In the genomic region with DNA sequence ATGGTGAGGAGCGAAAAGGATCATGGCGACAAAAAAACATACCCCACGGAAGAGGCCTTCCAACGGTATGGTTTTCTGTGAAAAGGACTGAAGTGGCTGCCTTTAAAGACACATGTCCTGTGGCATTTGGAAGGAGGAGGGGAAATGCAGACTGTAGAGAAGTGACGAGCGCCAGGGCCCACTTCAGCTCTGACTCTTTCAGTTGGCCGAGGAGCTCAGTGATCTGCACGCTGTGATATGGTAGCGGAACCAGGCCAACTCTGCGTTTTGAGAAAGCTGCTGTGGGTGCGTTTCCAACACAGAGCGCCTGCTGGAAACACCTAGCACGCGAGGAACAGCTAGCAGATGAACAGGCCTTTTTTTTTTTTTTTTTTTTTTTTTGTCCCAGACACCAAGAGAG, we compare ENCODE assay signal across 1 mouse cellular context.
TF ChIP-seq lines count a peak whose summit lies in the region.

No protein-coding gene starts in this region.

TF ChIP-seq in MEL, 35 proteins besides CTCF, POLR2A, EP300 and RAD21:
- TF ChIP-seq USF1 (IDR thresholded peaks at IDR 0.05; ENCODE audit: low read depth, low read length) (no peak), TBP (IDR thresholded peaks at IDR 0.05; ENCODE audit: low read depth, low read length) (0 out of 2 replicates have a peak, but pooled peaks have one; percentile 4), HCFC1 (IDR thresholded peaks at IDR 0.05; ENCODE audit: low read depth, low read length) (peak; percentile 16; the same call in 1 of the 2 replicates), ZMIZ1 (IDR thresholded peaks at IDR 0.05; ENCODE audit: low read depth, low read length) (0 out of 2 replicates have a peak, but pooled peaks have one; percentile 36), ETS1 (IDR thresholded peaks at IDR 0.05; ENCODE audit: low read depth, low read length) (0 out of 2 replicates have a peak, but pooled peaks have one; percentile 13), TAL1 (IDR thresholded peaks at IDR 0.05; ENCODE audit: low read length) (no peak), ZNF384 (IDR thresholded peaks at IDR 0.05; ENCODE audit: low read depth, low read length) (peak; percentile 85)
